Mouse (Mus musculus) retina, postnatal 1 day (tissue): Measurements from ENCODE around the gene Sertad3.

Source experiments
- DNase-seq: peaks from one replicate; pipeline ENCODE4 v3.0.0-alpha.2; 2012

Gene Sertad3

GRCm38 (mm10) chr7:27473156-27473834, at the start of gene Sertad3:
Gene Sertad3 (plus strand): TSS chr7:27473768.
- peak; percentile 99 for DNase-seq

GRCm38 (mm10) chr7:27427387-27427786, 46.2 kb upstream of the Sertad3 start:
- no peak for DNase-seq

DNA sequence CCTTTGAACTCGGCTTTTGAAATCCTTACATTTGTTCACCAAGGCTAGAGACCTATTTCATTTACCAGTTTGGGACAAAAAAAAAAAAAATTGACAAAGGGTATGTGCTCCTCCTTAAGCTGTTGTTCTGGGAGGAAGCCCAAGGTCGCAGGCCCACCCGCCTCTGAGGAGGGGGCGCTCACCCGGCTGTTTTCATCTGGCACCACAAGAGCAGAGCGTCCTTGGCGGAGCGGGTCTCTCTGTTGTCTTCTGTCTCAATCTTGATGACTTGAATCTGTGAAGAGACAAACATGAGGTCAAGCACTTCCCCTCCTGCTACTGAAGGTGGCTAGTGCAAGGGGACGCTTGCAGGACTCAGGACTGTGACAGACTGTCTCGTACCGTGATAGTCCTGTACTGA, 45.6 kb upstream of the Sertad3 start:
- DNase-seq, result no peak

- DNase-seq, result no peak
These were observed 44.4 kb upstream of the Sertad3 start for GRCm38 (mm10) chr7:27429135-27429534.

DNA sequence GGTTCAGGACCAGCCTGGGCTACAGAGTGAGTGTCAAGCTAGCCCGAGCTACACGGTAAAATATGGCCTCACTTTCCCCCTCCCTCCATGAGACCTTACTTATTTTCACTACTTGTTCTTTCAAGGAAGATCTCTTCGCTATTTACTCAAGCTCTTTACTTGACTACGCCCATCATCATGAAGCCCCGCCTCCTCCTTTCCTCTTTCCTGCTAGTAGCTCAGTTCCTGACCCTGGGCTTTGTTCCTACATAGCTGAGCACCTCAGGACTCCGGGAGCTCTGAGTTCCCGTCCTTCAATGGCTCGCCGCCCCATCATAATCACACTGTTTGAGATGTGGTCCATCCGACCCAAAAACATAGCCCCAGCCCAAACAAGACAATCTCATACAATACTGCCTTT, 40.2 kb upstream of the Sertad3 start:
- no peak for DNase-seq

- no peak for DNase-seq
These were observed 39.8 kb upstream of the Sertad3 start for GRCm38 (mm10) chr7:27433794-27434193.

DNA sequence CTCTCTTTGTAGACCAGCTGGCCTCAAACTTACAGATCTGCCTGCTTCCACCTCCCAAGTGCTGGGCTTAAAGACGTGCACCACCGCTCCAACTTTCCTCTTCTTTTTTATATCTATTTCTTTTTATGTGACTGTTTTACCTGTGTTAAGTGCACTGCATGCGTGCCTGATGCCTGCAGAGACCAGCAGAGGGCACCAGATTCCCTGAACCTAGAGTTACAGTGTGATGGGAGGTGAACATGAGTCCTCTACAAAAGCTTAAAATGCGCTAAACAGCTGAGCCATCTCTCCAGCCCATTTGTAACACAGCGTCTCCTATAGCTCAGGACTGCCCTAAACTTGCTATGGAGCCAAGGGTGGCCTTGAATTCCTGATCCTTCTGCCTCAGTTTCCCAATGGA, 36.0 kb upstream of the Sertad3 start:
- DNase-seq, result peak; percentile 34

- no peak for DNase-seq
These were observed 33.6 kb upstream of the Sertad3 start for GRCm38 (mm10) chr7:27440014-27440413.

DNA sequence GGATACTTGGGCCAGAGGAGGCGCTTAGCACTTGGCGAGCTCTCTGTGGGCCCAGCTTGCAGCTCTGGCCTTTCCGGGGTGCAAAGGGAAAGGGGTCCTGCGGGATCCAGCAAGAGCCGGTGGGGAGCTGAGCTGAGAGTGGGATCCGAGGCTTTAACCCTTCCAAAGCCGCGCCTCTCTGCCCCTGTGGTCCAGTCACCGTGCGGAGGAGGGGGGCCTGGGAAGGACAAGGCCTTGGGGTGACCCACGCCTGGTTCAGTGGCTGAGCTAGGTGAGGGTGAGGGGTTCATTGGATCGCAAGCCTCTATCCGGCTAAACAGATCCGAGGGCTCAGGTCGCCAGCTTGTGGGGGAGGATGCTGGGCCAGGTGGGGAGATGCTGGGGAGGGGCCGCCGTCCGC, 27.5 kb upstream of the Sertad3 start:
- DNase-seq, result peak; percentile 27

DNA sequence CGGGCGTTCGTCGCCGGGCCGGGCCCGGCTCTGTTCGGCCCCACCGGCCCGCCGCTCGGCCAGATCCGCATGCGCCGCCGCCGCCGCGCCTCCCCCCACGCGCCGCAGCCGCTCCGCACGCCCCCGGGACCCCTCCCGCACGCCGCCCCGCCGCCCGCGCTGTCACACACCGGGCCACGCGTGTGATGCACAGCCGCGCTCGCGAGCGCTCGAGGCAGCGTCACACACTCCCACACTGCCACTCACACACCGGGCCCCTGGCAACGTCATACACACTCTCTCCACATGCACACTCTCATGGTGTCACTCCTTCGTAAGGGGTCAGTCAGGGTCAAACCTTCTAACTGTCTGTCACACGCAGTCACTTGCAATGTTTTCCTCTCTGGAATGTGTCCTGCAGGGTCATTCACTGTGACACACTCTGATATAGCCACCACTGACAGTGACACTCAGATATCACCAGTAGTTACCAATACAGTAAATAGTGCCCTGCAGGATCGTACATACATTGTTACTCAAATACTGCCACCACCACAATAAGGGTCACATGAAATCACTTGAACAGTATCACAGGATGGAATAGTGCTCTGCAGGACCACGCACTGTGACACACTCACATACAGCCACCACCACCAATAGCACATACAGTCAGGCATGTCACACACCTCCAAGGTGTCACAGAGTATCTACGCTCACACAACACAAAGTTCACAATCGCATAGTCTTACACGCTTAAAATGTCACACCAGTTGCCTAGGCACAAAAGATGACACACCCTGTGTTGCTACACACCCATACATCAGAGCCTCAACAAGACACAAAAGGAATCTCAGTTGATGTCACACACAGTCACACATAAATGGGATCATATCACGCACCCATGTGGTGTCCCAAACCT, 26.8 kb upstream of the Sertad3 start:
- peak; percentile 76 for DNase-seq

- DNase-seq, result peak; percentile 100
These were observed 25.9 kb upstream of the Sertad3 start, which contains the start of the genes Sptbn4 and Blvrb for GRCm38 (mm10) chr7:27447419-27448286. Gene Sptbn4 (minus strand): TSS chr7:27447686. Gene Blvrb (plus strand): TSS chr7:27447978.

DNA sequence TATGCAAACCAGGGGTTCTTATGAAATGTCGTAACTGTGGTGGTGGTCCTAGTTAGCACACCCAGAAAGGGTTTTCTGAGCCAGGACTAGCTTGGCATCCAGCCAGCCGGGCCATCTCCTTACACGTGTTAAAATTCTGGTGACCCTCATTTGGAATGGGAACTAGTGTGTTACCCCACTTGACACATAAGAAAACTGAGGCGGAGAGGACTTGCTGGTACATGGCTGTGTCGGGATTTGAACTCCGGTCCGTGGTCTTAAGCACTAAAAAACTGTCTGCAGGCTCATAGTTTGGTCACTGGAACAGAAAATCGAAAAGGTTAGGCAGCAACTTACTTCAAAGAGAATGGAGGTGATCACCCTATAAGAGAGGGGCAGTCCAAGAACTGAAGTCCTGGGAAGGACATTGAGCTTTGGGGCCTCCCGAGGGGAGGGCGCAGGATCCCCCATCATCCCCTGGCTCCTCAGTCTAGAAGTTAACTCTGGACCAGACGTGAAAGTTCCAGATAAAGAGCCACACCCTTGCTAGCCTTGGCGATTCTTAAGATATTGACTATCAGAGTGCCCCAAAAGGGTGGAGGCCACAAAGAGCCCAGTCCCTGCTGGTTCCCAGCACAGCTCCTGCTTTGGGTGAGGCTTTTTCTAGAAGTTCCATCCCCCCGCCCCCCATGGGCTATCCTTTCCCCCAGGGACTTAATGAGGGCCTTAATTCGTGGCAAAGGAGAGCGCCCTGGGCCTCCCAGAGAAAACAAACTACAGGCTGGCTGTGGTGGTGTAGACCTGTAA, 25.0 kb upstream of the Sertad3 start:
- no peak for DNase-seq

- DNase-seq, result peak; percentile 70
These were observed 24.2 kb upstream of the Sertad3 start for GRCm38 (mm10) chr7:27449256-27449862.

DNA sequence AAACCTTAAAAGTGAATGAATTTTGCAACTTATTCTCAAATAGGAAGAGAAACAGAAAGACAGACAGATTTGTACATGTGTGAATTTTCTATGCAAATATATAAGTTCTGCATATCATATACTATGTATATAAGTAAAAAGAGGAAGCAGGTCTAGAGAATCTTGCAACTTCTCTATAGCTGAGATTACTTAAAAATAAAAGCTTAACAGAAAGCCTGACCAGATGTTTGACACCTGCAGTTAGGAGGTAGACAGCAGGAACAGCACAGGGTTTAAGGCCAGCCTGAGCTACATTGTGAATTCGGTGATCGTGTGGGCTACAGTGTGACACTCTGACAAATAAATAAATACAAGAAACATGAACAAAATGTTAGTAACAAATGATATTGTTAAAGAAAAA, 22.2 kb upstream of the Sertad3 start:
- DNase-seq, result no peak

- no peak for DNase-seq
These were observed 21.3 kb upstream of the Sertad3 start for GRCm38 (mm10) chr7:27452206-27452770.

DNA sequence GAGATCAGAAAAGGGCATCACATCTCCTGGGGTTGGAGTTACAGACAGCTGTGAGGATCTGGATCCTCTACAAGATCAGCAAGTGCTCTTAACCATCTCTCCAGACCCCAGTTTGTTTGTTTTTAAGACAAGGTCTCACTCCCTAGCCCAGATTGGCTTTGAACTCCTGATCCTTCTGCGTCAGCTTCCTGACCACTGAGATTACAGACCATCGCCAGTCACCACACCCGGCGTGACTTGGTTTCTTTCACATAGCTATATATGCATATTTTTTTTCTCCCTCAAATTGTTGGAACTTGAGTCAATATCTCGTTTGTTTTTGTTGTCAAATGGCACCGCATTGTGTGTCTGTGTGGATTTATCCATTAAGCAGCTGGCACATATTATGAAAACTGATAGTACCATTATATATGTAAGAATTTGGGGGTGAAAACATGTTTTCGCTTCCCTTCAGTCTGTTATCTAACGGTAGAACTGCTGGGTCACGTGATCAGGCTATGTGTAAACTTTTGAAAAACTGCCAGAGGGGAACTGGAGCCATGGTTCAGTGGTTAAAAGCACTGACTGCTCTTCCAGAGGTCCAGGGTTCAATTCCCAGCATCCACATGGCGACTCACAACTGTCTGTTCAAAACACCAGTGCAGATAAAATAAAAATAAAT, 19.0 kb upstream of the Sertad3 start:
- no peak for DNase-seq

DNA sequence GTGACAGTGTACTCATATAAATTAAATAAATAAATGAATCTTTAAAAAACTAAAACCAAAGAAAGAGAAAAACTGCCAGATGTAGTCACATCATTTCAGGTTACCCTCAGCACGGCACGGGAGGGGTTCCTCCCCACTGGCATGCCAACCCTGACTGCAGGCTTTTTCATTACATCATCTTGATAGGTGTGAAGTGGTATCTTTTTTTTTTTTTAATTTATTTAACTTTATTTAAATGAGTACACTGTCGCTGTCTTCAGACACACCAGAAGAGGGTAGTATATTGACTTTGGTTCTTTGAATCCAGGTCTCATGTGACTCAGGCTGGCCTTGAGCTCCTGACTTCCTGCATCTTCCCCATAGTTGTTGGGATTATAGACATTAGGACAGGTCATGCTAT, 18.3 kb upstream of the Sertad3 start:
- no peak for DNase-seq

DNA sequence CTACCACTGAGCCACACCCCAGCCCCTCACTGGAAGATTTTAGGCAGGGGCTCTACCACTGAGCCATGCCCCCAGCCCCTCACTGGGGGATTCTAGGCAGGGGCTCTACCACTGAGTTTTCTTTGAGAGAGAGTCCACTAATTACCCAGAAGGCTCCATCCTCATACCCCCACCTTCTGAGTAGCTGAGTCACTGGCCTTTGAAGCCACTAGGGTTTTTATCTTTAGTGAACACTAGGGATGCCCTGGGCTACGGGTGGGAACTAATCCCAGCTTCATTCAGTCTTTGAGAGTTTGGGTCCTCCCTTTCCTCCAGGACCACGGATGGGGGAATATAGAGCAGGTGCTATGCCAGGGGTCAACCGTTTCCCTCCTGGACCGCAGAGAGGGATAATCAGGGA, 15.0 kb upstream of the Sertad3 start:
- no peak for DNase-seq

DNA sequence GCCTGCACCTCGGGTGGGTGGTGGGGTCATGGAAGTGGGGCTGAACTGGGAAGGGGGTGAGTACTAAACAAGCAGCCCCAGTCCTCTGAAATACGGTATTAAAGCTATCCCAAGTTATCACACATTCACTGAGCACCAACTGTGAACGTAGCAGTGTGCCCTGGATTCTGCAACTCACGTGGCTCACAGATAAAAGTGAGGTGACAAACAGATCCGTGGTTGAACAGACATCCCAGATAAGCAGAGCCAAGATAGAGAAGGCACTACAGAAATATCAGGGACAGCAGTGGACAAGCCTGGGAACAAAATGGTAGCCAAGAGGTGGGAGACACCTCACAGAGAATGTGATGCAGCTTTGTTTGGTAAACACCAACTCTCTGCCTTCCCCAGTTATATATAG, 13.9 kb upstream of the Sertad3 start:
- no peak for DNase-seq

DNA sequence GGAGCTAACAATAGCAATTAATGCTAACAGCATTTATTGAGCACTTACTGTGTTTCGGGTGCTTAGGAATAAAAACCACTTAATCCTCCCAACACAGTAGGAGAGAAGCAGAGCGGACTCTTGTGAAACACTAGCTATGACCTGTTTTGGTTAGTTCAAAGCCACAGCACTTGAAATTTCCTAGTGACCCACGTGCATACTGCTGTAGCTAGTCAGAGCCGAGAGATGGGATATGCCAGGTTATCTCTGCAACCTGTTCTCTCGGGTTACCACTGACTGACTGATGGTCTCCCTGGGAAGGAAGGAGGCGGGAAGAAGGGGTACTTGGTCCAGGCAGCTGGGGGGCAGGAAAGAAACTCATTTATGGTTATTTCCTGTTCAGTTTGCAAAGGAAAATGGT, 13.1 kb upstream of the Sertad3 start:
- no peak for DNase-seq

GRCm38 (mm10) chr7:27467648-27468047, 5.9 kb upstream of the Sertad3 start:
- DNase-seq, result peak; percentile 44
